Mouse (Mus musculus) embryonic facial prominence, embryonic 11.5 days (tissue): Measurements from ENCODE around the gene Ech1. TPM values are rescaled to one million over a fixed set of nuclear protein-coding genes. Genes with fewer than 3 reads are reported as not detected.
A peak's percentile ranks its signal among the peaks of the same experiment; 100 is the strongest.

Experiments used
- ATAC-seq: fragments of 200-750 bp; cut with Nextera tagmentation; replicated peaks from 2 replicates; pipeline ENCODE4 v1.8.0; 2017; ENCODE audit warnings: low read depth; ENCODE audit not compliant: insufficient number of reproducible peaks, low FRiP score, low TSS enrichment
- DNase-seq: peaks from one replicate; pipeline ENCODE4 v3.0.0-alpha.2; 2015; ENCODE audit warnings: low spot score
- H3K27ac ChIP-seq: fragments of 300-500 bp; sonication (generic); replicated peaks from 2 replicates; pipeline ENCODE4 v1.5.1; 2014; ENCODE audit warnings: mild to moderate bottlenecking, low read depth, low read length, control low read depth
- H3K27me3 ChIP-seq: fragments of 300-500 bp; sonication (generic); 2 replicates; pipeline ENCODE4 v1.6.1; 2014; ENCODE audit warnings: mild to moderate bottlenecking, low read length, moderate library complexity, mixed read lengths; ENCODE audit not compliant: control insufficient read depth, insufficient read depth
- H3K36me3 ChIP-seq: fragments of 300-500 bp; sonication (generic); replicated peaks from 2 replicates; pipeline ENCODE4 v1.6.1; 2014; ENCODE audit warnings: low read depth, mild to moderate bottlenecking, low read length, moderate library complexity, mixed read lengths; ENCODE audit not compliant: control insufficient read depth, insufficient read depth
- H3K4me1 ChIP-seq: fragments of 300-500 bp; sonication (generic); 2 replicates; pipeline ENCODE4 v1.6.1; 2014; ENCODE audit warnings: low read length, mixed read lengths; ENCODE audit not compliant: control insufficient read depth, insufficient read depth
- H3K4me2 ChIP-seq: fragments of 300-500 bp; sonication (generic); 2 replicates; pipeline ENCODE4 v1.6.1; 2014; ENCODE audit warnings: low read depth, mild to moderate bottlenecking, control low read depth, low read length, moderate library complexity
- H3K4me3 ChIP-seq: fragments of 300-500 bp; sonication (generic); 2 replicates; pipeline ENCODE4 v1.5.1; 2014; ENCODE audit warnings: low read depth, low read length, control low read depth
- H3K9ac ChIP-seq: fragments of 300-500 bp; sonication (generic); replicated peaks from 2 replicates; pipeline ENCODE4 v1.6.1; 2014; ENCODE audit warnings: mild to moderate bottlenecking, control low read depth, low read length
- H3K9me3 ChIP-seq: fragments of 300-500 bp; sonication (generic); replicated peaks from 2 replicates; pipeline ENCODE4 v1.6.1; 2016; ENCODE audit warnings: mild to moderate bottlenecking, low read length, inconsistent platforms, mixed read lengths; ENCODE audit not compliant: control insufficient read depth
- WGBS: fragments of 180-500 bp; shearing (Covaris S2); extraction: QIAGEN DNeasy Blood & Tissue Kit; methylation state at CpG from one replicate; pipeline ENCODE4 v1.1.7; 2014; 5-methylcytosine and 5-hydroxymethylcytosine counted together
- polyA plus RNA-seq: library from polyadenylated mRNA; unstranded; fragments of >200 nt; fragmentation: Nextera tagmentation; extraction: Ambion mirVana; gene quantifications from 2 replicates; pipeline ENCODE4 v1.2.1, GENCODE M21; 2014

Ech1 gene
- polyA plus RNA-seq, 1 experiment from 2014 or later, result 103 TPM

DNA sequence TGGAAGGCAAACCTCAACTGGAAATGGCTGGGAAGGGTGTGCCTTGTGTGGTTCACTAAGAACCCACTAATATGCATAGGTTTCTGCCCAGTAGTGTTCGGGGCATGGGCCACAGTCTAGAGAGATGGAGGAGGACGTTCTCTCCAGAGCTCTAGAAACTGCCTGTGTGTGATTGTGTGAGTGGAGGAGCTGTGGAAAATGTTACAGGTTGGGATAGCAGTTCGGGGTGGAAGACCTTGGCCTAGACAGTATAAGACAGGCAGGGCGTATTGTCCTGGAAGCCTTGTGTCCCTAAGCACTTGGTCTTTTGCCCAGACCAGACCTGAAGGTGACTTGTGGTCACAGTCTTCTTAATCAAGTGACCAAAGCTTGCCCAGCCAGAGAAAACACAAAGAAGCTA is 12.6 kb upstream of the Ech1 start:
- no peak for ATAC-seq

GRCm38 (mm10) chr7:28812949-28813348 is 12.1 kb upstream of the Ech1 start:
- no peak overlapping the region for H3K27ac ChIP-seq
- ATAC-seq (no peak), DNase-seq (no peak)
- peaks cover 31% of the 10 kb centered on the region for H3K36me3 ChIP-seq
- no peaks in the 10 kb centered on the region for H3K27me3 ChIP-seq
- 83% methylated on average over 5 of the region's 5 CpGs for WGBS
- peak overlapping the region; percentile 72; the same call in 1 of the 2 replicates for H3K4me3 ChIP-seq
- H3K9me3 ChIP-seq, result no peaks in the 10 kb centered on the region
- peak overlapping the region; percentile 76 for H3K4me2 ChIP-seq
- H3K9ac ChIP-seq, result no peak overlapping the region
- H3K4me1 ChIP-seq, result peaks cover 7% of the 10 kb centered on the region

More for the DNA sequence above, 12.6 kb upstream of the Ech1 start:
- no peak for DNase-seq
- 68% methylated on average over 4 of the region's 4 CpGs for WGBS
- H3K4me3 ChIP-seq, result peak overlapping the region; percentile 72
- peaks cover 7% of the 10 kb centered on the region for H3K4me1 ChIP-seq
- H3K4me2 ChIP-seq, result peak overlapping the region; percentile 76
- H3K27me3 ChIP-seq, result no peaks in the 10 kb centered on the region
- no peaks in the 10 kb centered on the region for H3K9me3 ChIP-seq
- no peak overlapping the region for H3K27ac ChIP-seq
- peak overlapping the region; percentile 93 for H3K9ac ChIP-seq
- H3K36me3 ChIP-seq, result peaks cover 28% of the 10 kb centered on the region

DNA sequence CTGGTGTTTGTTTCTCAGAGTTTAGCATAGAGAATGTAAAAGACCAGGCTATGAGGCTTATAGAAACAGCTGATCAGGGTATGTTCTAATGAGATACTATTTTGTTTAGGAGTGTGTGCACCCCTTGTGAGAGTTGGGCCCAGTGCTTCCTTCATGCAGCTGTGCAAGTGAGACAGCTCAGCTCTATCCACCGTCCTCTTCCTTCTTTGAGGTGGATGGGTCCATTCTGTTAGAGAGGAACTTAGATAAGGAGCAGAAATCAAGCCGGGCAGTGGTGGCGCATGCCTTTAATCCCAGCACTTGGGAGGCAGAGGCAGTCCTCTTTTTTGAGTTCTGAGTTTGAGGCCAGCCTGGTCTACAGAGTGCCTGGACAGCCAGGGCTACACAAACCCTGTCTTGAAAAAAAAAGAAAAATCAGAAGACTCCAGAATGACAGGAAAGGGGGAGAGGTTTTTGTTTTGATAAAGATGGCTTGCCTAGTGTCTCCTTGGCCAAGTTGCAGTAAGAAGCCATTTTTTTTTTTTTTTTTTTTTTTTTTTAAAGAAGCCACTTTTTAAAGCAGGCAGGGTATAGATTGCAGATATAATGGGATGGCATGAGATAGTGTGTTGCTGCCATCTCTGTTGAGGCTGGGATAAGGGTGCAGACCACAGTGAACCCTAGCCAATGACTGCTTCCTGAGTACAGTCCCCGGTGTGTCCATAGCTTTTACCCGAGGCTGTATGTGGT is 10.5 kb upstream of the Ech1 start:
- H3K9me3 ChIP-seq, result no peaks in the 10 kb centered on the region
- WGBS, result 88% methylated on average over 5 of the region's 5 CpGs
- H3K36me3 ChIP-seq, result peaks cover 37% of the 10 kb centered on the region
- H3K4me3 ChIP-seq, result no peak overlapping the region
- H3K27ac ChIP-seq, result no peak overlapping the region
- peaks cover 4% of the 10 kb centered on the region for H3K4me1 ChIP-seq
- no peaks in the 10 kb centered on the region for H3K27me3 ChIP-seq
- H3K9ac ChIP-seq, result no peak overlapping the region
- DNase-seq, result no peak
- ATAC-seq, result no peak
- no peak overlapping the region for H3K4me2 ChIP-seq

DNA sequence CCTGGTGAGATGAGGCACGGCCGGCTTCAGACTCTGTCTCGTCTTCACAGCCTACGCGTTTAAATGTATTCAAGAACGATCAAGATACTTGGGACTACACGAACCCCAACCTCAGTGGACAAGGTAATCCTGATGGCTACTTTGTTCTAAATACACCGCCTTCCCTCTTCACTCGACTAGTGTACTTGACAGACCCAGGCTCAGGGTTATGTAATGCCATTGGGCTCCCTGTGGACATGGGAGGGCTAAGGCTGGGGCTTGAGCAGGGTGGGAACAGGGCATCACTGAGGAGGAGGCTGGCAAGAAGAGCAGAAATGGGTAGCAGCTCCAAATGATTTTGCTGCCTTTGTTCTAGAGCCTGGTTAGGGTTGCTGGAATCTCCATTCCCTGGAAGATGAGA is 9.8 kb upstream of the Ech1 start:
- no peak overlapping the region for H3K4me3 ChIP-seq
- no peaks in the 10 kb centered on the region for H3K27me3 ChIP-seq
- H3K4me1 ChIP-seq, result peaks cover 4% of the 10 kb centered on the region
- H3K4me2 ChIP-seq, result no peak overlapping the region
- no peaks in the 10 kb centered on the region for H3K9me3 ChIP-seq
- DNase-seq (no peak), ATAC-seq (no peak)
- no peak overlapping the region for H3K9ac ChIP-seq
- peaks cover 41% of the 10 kb centered on the region for H3K36me3 ChIP-seq
- no peak overlapping the region for H3K27ac ChIP-seq
- WGBS, result 91% methylated on average over 9 of the region's 9 CpGs

- Histone ChIP-seq H3K27me3 (no peaks in the 10 kb centered on the region), H3K4me3 (0 out of 2 replicates have a peak overlapping the region, but pooled peaks have one; percentile 0), H3K27ac (no peak overlapping the region), H3K9me3 (no peaks in the 10 kb centered on the region), H3K4me2 (no peak overlapping the region), H3K4me1 (peaks cover 4% of the 10 kb centered on the region), H3K9ac (no peak overlapping the region; the same call in 1 of the 2 replicates), H3K36me3 (peaks cover 45% of the 10 kb centered on the region)
- ATAC-seq, result no peak
- WGBS, result 91% methylated on average over 9 of the region's 9 CpGs
- DNase-seq, result no peak
Measured at GRCm38 (mm10) chr7:28816201-28816600, 8.8 kb upstream of the Ech1 start.

DNA sequence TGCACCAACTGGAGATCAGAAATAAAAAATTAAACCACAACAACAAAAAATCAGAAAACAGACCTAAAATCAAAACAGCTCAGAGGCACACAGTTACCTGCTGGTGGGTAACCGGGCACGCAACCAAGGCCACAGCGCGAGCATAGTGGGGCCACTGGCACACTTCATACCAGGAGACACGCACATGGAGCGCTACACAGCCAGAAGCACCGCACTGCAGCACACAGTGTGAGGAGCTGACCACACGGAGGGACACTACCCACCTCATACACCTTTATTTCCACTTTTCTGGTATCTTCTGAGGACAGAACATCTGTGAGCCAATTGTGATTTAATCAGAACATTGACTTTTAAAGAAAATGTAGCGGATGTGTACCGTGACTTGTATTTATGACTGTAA is 8.1 kb upstream of the Ech1 start:
- 92% methylated on average over 10 of the region's 10 CpGs for WGBS
- no peak overlapping the region for H3K4me3 ChIP-seq
- H3K9ac ChIP-seq, result no peak overlapping the region
- ATAC-seq (no peak), DNase-seq (no peak)
- H3K4me1 ChIP-seq, result peaks cover 4% of the 10 kb centered on the region
- H3K9me3 ChIP-seq, result no peaks in the 10 kb centered on the region
- H3K27ac ChIP-seq, result no peak overlapping the region
- no peak overlapping the region; the same call in 1 of the 2 replicates for H3K4me2 ChIP-seq
- no peaks in the 10 kb centered on the region for H3K27me3 ChIP-seq
- peaks cover 52% of the 10 kb centered on the region for H3K36me3 ChIP-seq

DNA sequence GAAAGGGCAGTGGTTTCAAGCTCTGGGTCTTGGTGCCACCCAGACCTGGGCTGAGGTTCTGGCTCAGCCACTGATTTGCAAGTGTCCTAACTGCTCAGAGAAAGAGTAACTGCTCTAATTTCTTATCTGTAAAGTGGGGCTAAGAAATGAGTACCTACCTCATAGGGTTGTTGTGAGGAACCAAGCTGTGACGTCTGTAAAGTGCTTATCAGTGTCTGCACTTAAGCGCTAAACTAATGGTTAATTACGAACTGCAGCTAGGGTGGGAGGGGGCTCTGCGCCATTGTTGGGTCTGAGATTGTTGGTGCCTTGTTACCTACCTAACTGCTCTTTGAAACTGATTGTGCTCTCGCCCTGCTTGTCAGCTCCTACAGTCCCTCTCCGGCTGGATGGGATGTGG is 7.5 kb upstream of the Ech1 start:
- no peak overlapping the region for H3K4me3 ChIP-seq
- H3K36me3 ChIP-seq, result peaks cover 57% of the 10 kb centered on the region
- no peak overlapping the region for H3K4me2 ChIP-seq
- no peak for DNase-seq
- peaks cover under 1% of the 10 kb centered on the region for H3K4me1 ChIP-seq
- no peaks in the 10 kb centered on the region for H3K9me3 ChIP-seq
- ATAC-seq, result no peak
- no peaks in the 10 kb centered on the region for H3K27me3 ChIP-seq
- H3K9ac ChIP-seq, result no peak overlapping the region
- no peak overlapping the region for H3K27ac ChIP-seq
- WGBS, result 80% methylated on average over 6 of the region's 6 CpGs

DNA sequence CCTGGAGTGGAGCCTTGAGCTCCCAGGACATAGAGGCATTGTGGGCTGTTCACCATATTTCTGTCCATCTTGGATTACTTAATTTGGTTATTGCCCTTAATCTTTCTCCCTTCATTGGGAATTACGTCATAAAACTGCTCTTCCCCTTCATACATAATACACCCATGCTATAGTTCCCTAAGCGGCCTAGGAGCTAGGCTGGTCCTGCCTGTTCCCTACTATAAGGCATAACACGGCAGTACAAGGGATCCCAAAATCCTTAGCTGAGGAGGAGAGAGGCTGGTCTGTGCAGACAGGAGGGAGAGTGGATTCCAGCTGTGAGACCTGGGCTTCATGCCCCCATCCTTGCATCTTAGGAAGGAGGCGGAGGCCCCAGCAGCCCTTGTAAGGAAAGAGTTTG is 7.1 kb upstream of the Ech1 start:
- no peak overlapping the region for H3K4me2 ChIP-seq
- H3K9ac ChIP-seq, result no peak overlapping the region
- no peak overlapping the region for H3K27ac ChIP-seq
- H3K4me1 ChIP-seq, result no peaks in the 10 kb centered on the region; the same call in 1 of the 2 replicates
- ATAC-seq (no peak), DNase-seq (no peak)
- H3K9me3 ChIP-seq, result no peaks in the 10 kb centered on the region
- H3K4me3 ChIP-seq, result no peak overlapping the region
- peaks cover 58% of the 10 kb centered on the region for H3K36me3 ChIP-seq
- H3K27me3 ChIP-seq, result no peaks in the 10 kb centered on the region
- 77% methylated on average over 4 of the region's 4 CpGs for WGBS
